Mouse (Mus musculus) heart, postnatal 25 days (tissue): Measurements from ENCODE around the gene Hs3st3a1. TPM values are rescaled to one million over a fixed set of nuclear protein-coding genes. Genes with fewer than 3 reads are reported as not detected.

Experiments
- DNase-seq: peaks from one replicate; pipeline ENCODE4 v3.0.0; 2022; ENCODE audit warnings: low spot score
- intact Hi-C: fragments of 180-260 bp; cut with DNase I; formaldehyde crosslinking; loops from one replicate; pipeline ENCODE4 v1.15.1; 2025
- total RNA-seq, 2 experiments: library from RNA; stranded (reverse); gene quantifications; 2 replicates each; pipeline ENCODE4 v1.2.3; 2021

Hs3st3a1 gene
- total RNA-seq, 2 experiments from 2014 or later: 0.31 to 0.39 TPM

- intact Hi-C loops: no loop called here
- DNase-seq: no peak
Observed at GRCm38 (mm10) chr11:64473679-64474078, 38.5 kb downstream of the Hs3st3a1 start.

- intact Hi-C loops: no loop called here
- no peak for DNase-seq
Observed at GRCm38 (mm10) chr11:64481445-64481844, 46.3 kb downstream of the Hs3st3a1 start.

DNA sequence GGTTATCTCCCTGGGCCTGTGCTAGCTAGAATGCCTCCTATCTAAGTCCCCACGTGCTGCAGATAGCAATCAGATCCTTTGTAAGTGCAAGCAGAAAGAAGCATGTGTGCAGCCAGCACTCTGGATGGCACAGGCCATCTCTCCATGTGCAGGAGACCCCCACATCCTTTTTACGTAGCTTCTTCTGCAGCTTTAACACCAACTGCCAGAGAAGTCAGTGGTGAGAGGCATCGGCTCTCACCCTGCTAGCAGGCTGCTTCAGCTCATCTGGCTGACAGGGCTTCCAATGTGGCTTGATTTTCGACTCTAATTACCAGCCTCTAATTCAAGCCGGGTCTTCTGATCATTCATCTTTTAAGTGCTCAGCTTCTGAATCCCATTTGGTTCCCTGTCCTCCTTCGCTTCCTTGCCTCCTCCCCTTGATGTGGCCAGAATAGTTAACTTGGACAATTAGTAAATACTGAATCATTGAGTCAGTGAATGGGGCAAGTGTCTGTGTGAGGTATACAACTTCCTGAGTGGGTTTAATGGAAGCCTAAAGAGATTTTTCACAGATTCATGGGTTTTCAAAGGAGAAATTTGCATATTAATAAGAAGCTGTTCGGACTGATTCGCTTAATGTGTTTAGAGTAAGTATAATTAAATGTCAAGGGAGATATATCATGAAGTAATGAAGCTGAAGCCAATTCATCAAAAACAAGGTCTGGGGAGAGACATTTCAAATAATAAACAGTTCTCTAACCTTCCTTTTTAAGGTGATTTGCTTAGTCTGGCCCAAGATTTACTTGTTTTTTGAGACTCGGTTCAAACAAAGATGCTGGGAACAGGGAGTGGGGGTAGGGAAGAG, 54.7 kb downstream of the Hs3st3a1 start:
- DNase-seq: no peak
- intact Hi-C loops: no loop called here

DNA sequence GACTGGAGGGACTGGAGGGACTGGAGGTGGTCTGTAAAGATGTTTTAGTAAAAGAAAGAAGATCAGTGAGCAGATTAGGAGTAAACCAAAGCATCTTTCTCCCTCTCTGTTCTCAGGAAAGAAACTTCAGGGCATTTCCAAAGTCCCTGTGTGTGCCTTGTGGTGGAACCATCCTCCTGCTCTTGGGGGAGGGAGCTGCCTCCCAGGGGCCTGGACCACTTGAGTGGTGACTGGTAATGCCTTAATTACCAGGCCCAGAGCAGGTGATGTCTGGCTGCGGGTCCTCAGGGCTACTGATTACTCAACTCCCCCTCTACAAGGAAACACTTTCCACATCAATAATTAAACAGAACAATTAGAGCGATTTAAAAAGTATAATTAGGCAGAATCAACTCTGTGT, 59.3 kb downstream of the Hs3st3a1 start:
- intact Hi-C loops: no loop called here
- DNase-seq: no peak

DNA sequence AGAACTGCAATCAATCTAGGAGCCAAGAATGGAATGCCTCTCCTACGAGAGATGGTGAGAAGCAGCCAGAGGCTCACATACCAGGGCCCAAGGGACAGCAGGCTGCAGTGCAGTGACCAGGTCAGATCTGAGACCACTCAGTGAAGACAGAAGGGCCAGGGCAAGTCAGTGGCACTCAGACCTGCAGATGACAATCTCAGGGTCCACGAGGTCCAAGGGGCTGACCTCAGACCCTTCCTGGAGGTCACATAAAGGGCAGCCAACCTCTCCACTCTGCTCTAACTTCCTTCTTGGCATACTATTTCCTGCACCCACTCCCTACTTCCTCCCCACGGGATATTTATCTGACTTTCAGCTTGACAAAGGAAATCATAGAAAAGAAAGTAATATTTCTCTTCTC, 60.8 kb downstream of the Hs3st3a1 start:
- intact Hi-C loops: no loop called here
- DNase-seq: no peak

DNA sequence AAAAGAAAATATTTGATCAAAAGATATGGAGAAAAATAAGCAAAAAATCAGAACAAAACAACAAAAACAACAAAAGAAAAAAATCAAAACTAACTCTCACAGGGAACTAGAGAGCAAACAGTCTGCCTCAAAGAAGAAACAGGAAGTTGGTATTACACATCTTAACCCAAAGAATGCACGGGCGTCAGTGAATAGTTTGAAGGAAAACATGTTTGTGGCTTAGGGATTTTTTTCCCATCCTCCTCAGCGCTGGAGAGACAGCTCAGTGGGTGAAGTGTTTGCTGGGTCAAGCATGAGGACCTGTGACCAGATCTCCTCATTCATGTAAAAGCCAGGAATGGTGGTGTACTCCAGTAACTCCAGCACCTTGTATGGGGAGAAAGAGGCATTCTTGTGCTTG, 61.5 kb downstream of the Hs3st3a1 start:
- intact Hi-C loops: no loop called here
- no peak for DNase-seq

- intact Hi-C loops: no loop called here
- DNase-seq: no peak
Observed at GRCm38 (mm10) chr11:64500536-64501112, 65.5 kb downstream of the Hs3st3a1 start.

DNA sequence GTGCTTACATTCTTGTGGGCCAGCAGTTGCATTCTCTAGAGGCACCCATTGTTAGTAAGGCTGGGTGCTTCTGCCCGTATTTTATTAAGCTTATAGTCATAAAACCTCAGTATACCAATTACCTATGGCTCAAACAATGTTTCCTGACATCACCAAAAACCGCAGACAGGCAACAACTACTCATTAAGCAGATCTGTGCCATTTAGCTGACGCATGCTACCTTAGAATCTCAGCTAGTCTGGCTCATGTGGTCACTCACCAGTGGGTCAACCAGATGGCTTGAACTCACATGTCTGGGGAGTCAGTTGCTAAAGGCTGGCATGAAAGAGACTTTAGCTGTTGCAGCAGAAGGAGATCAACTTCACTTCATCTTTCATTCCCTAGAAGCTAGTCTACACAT, 67.9 kb downstream of the Hs3st3a1 start:
- intact Hi-C loops: no loop called here
- no peak for DNase-seq

GRCm38 (mm10) chr11:64505924-64506323, 70.8 kb downstream of the Hs3st3a1 start:
- DNase-seq: no peak
- intact Hi-C loops: no loop called here

DNA sequence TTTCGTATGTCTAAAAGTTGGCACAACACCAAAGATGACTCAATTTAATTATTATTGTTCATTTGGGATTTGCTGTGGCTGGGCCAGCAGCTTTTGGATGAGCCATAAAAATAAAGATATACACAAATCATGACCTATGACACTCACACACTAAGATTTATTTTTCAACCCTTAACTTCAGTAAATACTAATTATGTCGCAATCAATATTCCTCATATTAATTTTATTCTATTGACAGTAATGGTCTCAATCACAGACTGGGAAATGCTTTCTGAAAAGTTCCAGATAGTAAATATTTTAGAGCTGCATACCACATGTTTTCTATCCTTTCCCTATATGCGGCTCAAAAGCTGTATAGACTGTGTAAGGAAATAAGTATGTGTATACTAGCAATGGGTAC, 71.9 kb downstream of the Hs3st3a1 start:
- DNase-seq: no peak
- intact Hi-C loops: no loop called here

- no peak for DNase-seq
- intact Hi-C loops: no loop called here
Observed at GRCm38 (mm10) chr11:64509106-64509505, 74.0 kb downstream of the Hs3st3a1 start.

DNA sequence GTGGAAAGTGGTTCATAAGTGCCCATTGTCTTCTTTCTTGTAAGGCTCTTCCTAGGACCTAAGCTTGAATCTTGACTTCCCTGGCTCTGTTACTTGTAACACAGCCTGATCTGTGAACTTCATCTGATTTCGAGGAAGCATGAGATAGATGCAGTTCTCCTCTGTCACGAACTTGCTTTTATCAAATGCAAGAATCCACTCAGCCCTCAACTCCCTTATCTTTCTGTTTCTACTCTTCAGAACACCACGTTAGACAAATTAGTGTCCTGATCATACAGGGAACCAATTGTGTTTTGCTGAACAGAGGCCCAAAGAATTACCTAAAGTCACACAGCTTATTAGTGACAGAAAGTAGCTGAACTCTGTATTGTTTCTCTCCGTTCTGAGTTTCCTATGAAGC, 77.2 kb downstream of the Hs3st3a1 start:
- no peak for DNase-seq
- intact Hi-C loops: no loop called here

DNA sequence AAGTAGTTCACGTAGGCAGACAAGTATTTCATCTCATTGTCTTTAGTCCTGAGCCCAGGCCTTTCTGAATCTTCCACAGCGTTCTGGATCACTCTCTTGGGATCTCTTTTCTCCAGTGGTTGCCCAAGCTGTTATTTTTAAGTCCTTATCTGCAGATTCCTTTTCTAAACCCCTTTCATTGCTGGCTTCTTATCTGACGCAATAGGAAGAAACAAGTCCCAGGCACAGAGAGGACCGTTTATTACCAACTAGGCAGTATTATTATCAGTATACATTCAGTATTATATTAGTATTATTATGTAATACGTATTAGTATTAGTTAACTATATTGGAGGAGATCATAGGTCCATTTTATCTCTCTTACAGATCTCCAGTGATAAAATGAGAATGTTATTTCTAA, 78.3 kb downstream of the Hs3st3a1 start:
- DNase-seq: no peak
- intact Hi-C loops: no loop called here

DNA sequence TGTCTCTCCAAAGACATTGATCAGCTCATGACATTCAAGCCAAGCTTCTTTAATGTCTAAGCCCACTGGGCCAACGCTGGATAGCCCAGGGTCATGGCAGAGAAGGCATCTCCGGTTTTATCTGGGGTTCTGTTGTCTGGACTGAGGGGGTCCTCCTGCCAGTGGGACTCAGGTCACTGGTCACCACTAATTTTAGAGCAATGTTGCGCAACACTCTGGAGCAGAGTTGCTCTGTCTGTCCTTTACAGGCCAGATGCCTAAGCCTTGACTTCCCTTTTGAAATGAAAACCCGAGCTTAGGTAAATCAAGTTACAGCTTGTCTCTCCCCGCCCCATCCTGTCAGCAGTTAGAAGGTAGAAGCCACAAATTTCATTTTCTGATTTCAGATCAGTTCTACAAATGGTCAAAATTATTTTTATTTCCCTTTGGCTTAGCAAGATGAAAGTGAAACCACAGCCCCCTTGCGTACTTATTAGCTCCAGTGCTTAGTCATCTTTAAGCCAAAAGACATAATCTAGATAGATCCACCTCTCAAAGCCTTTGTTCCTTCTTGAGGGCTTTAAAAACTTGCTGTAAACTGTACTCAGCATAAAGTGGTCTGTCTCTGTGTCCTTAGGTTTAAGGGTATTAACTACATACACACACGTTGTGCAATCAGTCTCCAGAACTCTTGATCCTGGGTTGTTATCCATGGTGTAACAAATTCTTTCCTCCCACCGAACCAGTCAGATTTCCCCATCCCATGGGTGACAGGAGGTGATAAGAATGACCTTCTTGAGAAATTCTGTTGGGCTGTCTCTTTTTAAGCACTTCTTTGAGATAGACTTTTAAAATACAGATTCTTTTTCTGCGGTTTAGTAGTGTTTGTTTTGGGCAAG, 81.8 kb downstream of the Hs3st3a1 start:
- no peak for DNase-seq

GRCm38 (mm10) chr11:64518146-64518841, 83.2 kb downstream of the Hs3st3a1 start:
- DNase-seq: no peak
- intact Hi-C loops: no loop called here

More for the DNA sequence above, 81.8 kb downstream of the Hs3st3a1 start:
- intact Hi-C loops: no loop called here

DNA sequence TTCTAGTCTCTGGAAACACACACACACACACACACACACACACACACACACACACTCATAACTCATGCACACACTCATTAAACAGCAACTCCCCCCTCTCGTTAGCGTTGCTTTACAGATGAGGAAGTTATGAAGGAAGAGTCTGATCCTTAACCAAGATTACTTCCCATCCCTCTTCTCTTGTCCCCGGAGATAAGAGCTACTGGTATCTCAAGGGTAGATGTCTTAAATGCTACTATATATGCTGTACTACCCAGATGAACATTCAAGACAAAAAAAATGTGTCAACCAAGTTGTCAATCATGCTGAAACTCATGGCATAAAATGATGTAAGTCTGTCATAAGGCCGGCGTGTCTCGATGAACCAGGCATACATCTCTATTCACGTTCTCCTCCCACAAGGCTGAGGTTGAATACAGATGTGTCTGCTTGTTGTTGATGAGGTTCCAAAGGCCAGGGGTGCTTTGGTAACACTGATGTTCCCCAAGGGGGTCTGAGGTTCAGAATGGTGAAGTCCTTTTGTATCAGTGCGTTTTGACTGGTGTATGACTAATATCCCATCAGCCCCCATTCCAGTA, 89.0 kb downstream of the Hs3st3a1 start:
- no peak for DNase-seq
- intact Hi-C loops: no loop called here

GRCm38 (mm10) chr11:64537230-64537629, 102.1 kb downstream of the Hs3st3a1 start:
- intact Hi-C loops: no loop called here
- peak; percentile 69 for DNase-seq

DNA sequence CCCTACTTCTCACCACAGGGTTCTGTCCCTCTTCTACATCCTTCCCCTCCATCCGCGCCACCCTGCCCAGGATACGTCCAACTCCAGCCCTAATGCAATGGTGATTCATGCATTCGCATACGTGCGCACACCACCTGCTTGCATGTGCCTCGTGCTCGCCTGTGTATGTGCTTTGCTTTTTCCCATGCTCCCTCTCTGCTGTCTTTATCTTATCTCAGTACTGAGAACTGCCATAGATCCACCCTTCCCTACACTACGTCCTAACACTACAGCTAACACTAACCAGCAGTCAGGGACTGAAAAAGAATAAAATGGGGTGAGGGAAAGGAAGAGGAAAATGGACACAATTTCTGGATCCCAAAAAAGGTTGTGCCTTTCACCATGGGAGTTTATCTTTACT, 106.7 kb downstream of the Hs3st3a1 start:
- no peak for DNase-seq
- intact Hi-C loops: no loop called here

GRCm38 (mm10) chr11:64542335-64542734, 107.2 kb downstream of the Hs3st3a1 start:
- no peak for DNase-seq
- intact Hi-C loops: no loop called here

- no peak for DNase-seq
- intact Hi-C loops: no loop called here
Observed at GRCm38 (mm10) chr11:64543181-64543641, 108.1 kb downstream of the Hs3st3a1 start.
